Mouse (Mus musculus) CH12.LX (cell line): ENCODE measurements around the gene Prrg2.

Source experiments
- BHLHE40 ChIP-seq: IDR thresholded peaks from 2 replicates; pipeline ENCODE4 v1.6.1; 2011; ENCODE audit warnings: mild to moderate bottlenecking, low read depth, low read length, improper control_type of control experiment
- CHD2 ChIP-seq: IDR thresholded peaks from 2 replicates; pipeline ENCODE4 v1.6.1; 2011; ENCODE audit warnings: low read length, improper control_type of control experiment
- CTCF ChIP-seq, 2 experiments: IDR thresholded peaks in 1 of 2; conservative IDR thresholded peaks in 1 of 2; 2 replicates each; pipeline ENCODE4 v1.5.1; 2011 to 2012; ENCODE audit warnings: low read depth in 2 of 2, low read length in 2 of 2, improper control_type of control experiment in 1 of 2, inconsistent platforms in 1 of 2, mild to moderate bottlenecking in 1 of 2, moderate library complexity in 1 of 2
- ELF1 ChIP-seq: IDR thresholded peaks from 2 replicates; pipeline ENCODE4 v1.6.1; 2014; ENCODE audit warnings: low read depth, mild to moderate bottlenecking, inconsistent platforms, low read length, improper control_type of control experiment
- EP300 ChIP-seq: IDR thresholded peaks from 2 replicates; pipeline ENCODE4 v1.6.1; 2011; ENCODE audit warnings: low read length, improper control_type of control experiment
- HCFC1 ChIP-seq: IDR thresholded peaks from 2 replicates; pipeline ENCODE4 v1.6.1; 2012; ENCODE audit warnings: low read depth, mild to moderate bottlenecking, inconsistent platforms, low read length, improper control_type of control experiment
- MAFK ChIP-seq: IDR thresholded peaks from 2 replicates; pipeline ENCODE4 v1.6.1; 2011; ENCODE audit warnings: low read length, improper control_type of control experiment; ENCODE audit not compliant: insufficient replicate concordance
- MAX ChIP-seq: IDR thresholded peaks from 2 replicates; pipeline ENCODE4 v1.6.1; 2011; ENCODE audit warnings: low read length, improper control_type of control experiment
- NRF1 ChIP-seq: IDR thresholded peaks from 2 replicates; pipeline ENCODE4 v1.6.1; 2014; ENCODE audit warnings: low read depth, mild to moderate bottlenecking, inconsistent platforms, low read length, improper control_type of control experiment, moderate library complexity
- POLR2A ChIP-seq: IDR thresholded peaks from 2 replicates; pipeline ENCODE4 v1.6.1; 2011; ENCODE audit warnings: low read depth, mild to moderate bottlenecking, improper control_type of control experiment, low read length
- TCF12 ChIP-seq: IDR thresholded peaks from 2 replicates; pipeline ENCODE4 v1.6.1; 2014; ENCODE audit warnings: low read depth, mild to moderate bottlenecking, inconsistent platforms, low read length, improper control_type of control experiment
- USF1 ChIP-seq: IDR thresholded peaks from 2 replicates; pipeline ENCODE4 v1.6.1; 2014; ENCODE audit warnings: low read depth, mild to moderate bottlenecking, inconsistent platforms, low read length, improper control_type of control experiment
- ZNF384 ChIP-seq: IDR thresholded peaks from 2 replicates; pipeline ENCODE4 v1.6.1; 2012; ENCODE audit warnings: low read depth, low read length, improper control_type of control experiment, inconsistent platforms

GRCm38 (mm10) chr7:45061532-45062075, 873 bp downstream of the Prrg2 start:
- no peak for TF ChIP-seq ZNF384
- TF ChIP-seq POLR2A = no peak
- no peak for TF ChIP-seq CTCF (conservative IDR thresholded peaks at IDR 0.05 in 1 of 2, IDR thresholded peaks at IDR 0.05 in 1 of 2; ENCODE audit: low read depth in 2 of 2, low read length in 2 of 2)
- TF ChIP-seq EP300 = no peak
- TF ChIP-seq TCF12 = no peak
- no peak for TF ChIP-seq ELF1
- TF ChIP-seq CHD2 = no peak
- TF ChIP-seq MAFK = no peak
- no peak for TF ChIP-seq MAX
- TF ChIP-seq USF1 = no peak
- no peak for TF ChIP-seq NRF1
- TF ChIP-seq BHLHE40 = no peak
- no peak for TF ChIP-seq HCFC1
